Mouse (Mus musculus) erythroblast, embryonic 14.5 days (primary cell): ENCODE results near the gene Ehd1. TPM values are rescaled to one million over a fixed set of nuclear protein-coding genes. Genes with fewer than 3 reads are reported as not detected.

Source experiments
- H3K27me3 ChIP-seq: 2 replicates; pipeline ENCODE4 v1.6.1; 2012; ENCODE audit warnings: inconsistent platforms; ENCODE audit not compliant: control insufficient read depth
- H3K36me3 ChIP-seq: 2 replicates; pipeline ENCODE4 v1.6.1; 2012; ENCODE audit warnings: mild to moderate bottlenecking, inconsistent platforms; ENCODE audit not compliant: control insufficient read depth
- H3K4me1 ChIP-seq: 2 replicates; pipeline ENCODE4 v1.6.1; 2012; ENCODE audit warnings: inconsistent platforms; ENCODE audit not compliant: control insufficient read depth
- H3K4me3 ChIP-seq: replicated peaks from 2 replicates; pipeline ENCODE3; 2012; ENCODE audit warnings: moderate library complexity, mild to moderate bottlenecking, inconsistent platforms
- H3K9me3 ChIP-seq: 2 replicates; pipeline ENCODE4 v1.6.1; 2012; ENCODE audit warnings: low read length, inconsistent platforms, mixed read lengths; ENCODE audit not compliant: control insufficient read depth
- GATA1 ChIP-seq: IDR thresholded peaks from 2 replicates; pipeline ENCODE4 v1.6.1; 2012; ENCODE audit warnings: low read length, inconsistent platforms, mixed read lengths
- TAL1 ChIP-seq: IDR thresholded peaks from 3 replicates; pipeline ENCODE4 v1.6.1; 2012; ENCODE audit warnings: low read length, inconsistent platforms, mixed read lengths
- polyA plus RNA-seq: library from polyadenylated mRNA; stranded (reverse); fragments of >175 nt; gene quantifications from 2 replicates; pipeline ENCODE4 v1.2.3, GENCODE M21; 2012

The Ehd1 gene
- polyA plus RNA-seq, 1 experiment = 32.9 TPM

DNA sequence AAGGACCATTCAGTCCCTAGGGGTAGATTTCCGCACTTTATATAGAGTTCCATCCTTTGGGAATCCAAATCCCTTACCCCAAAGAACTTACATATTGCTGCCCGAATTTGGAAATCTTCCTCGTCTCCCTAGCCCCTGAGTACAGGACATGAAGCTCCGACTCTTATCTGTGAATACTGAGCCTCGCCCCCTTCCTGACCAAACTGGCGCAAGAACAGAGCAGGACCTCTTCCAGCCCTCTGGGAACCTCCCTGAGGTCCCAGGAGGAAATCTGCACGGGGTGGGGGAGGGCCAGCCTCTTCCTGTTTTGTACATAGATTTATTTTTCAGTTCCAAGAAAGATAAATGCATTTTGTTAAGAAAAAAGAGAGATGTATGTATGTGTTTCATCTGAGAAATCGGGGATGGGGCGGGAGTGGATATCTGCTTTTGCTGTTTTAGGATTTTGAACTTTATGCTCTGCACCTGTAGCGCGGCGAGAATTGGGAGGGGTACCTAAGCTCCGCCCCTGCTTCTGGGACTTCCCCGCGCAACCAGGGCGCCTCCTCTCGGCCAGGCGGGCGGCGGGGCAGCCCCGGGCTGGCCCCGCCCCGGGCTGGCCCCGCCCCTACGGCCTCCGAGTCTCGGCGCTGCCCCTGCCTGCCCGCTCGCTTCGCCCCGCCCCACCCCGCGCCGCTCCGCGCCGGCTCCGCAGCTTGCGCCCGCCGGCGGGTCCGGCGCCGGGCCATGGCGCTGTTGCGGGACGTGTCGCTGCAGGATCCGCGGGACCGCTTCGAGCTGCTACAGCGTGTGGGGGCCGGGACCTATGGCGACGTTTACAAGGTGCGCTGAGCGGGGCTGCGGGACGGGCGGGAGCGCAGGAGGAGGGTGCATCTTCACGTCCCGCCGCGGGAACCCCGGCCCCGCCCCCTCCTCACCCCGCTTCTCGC is 64.3 kb downstream of the Ehd1 start, which contains the start of gene Map4k2:
TSS of gene Map4k2 (plus strand) at position 612 of the 929 bp plus-strand sequence.
- peaks cover 4% of the 10 kb centered on the region; the same call in 1 of the 2 replicates for H3K27me3 ChIP-seq
- peak within 1 kb of the TSS; percentile 80 for H3K4me3 ChIP-seq
- peaks cover 62% of the 10 kb centered on the region for H3K36me3 ChIP-seq
- TF ChIP-seq TAL1 (no peak), GATA1 (no peak)
- H3K9me3 ChIP-seq = no peaks in the 10 kb centered on the region
- peaks cover 65% of the 10 kb centered on the region for H3K4me1 ChIP-seq

DNA sequence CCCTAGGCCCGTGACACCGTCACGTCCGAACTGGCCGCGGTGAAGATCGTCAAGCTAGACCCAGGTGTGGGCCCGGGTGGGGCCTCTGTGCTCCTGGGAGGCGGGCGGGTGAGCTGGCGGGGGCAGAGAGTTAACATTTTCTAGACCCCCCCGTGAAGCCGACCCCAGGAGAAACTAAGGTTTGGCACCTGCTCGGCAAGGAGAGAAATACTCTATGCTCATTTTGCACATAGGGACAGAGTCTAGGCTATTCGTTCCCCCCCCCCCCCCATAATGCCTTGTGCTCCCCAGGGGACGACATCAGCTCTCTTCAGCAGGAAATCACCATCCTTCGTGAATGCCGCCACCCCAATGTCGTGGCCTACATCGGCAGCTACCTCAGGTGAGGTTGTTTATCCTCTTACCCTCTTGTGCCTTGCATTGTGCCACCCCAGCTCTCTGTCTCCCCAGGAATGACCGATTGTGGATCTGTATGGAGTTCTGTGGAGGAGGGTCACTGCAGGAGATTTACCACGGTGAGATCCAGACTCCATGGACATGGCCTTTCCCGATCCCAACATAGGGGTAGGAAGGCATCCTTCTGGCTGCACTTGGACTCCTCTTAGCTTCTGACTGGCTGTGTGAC is 65.0 kb downstream of the Ehd1 start:
- H3K4me1 ChIP-seq = peaks cover 59% of the 10 kb centered on the region
- peaks cover 4% of the 10 kb centered on the region; the same call in 1 of the 2 replicates for H3K27me3 ChIP-seq
- H3K4me3 ChIP-seq = peak overlapping the region; percentile 80
- H3K9me3 ChIP-seq = no peaks in the 10 kb centered on the region
- no peak for TF ChIP-seq TAL1
- H3K36me3 ChIP-seq = peaks cover 68% of the 10 kb centered on the region

DNA sequence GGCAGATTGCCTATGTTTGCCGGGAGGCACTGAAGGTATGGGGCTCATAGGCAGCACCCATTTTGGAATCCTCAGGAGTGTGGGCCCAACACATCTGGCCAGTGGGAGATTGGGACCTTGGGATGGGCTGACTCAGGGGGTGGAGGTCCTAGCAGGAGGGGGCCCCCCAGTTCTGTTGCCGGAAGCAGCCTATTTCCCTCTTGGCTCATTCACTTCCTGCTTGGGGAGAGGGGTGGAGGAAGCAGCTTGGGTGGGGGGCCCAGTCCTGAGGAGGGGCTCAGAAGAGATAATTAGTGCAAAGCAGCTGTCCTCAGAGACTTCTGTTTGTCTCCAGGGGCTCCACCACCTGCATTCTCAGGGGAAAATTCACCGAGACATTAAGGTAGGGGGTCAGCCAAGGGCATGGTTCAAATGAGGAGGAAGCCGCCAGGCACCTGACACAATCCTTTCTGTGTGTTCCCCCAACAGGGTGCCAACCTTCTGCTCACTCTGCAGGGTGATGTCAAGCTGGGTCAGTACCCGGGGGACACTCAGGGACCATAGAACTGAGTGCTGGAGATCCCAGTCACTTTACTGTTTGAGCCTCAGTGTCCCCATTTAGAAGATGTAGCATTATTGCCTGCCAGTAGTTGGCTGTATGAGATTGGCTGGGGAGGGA is 65.9 kb downstream of the Ehd1 start:
- Histone ChIP-seq H3K36me3 (peaks cover 68% of the 10 kb centered on the region), H3K9me3 (no peaks in the 10 kb centered on the region), H3K4me3 (peak overlapping the region; percentile 2), H3K4me1 (peaks cover 51% of the 10 kb centered on the region), H3K27me3 (peaks cover 4% of the 10 kb centered on the region; the same call in 1 of the 2 replicates)
- TF ChIP-seq TAL1 (no peak), GATA1 (no peak)

DNA sequence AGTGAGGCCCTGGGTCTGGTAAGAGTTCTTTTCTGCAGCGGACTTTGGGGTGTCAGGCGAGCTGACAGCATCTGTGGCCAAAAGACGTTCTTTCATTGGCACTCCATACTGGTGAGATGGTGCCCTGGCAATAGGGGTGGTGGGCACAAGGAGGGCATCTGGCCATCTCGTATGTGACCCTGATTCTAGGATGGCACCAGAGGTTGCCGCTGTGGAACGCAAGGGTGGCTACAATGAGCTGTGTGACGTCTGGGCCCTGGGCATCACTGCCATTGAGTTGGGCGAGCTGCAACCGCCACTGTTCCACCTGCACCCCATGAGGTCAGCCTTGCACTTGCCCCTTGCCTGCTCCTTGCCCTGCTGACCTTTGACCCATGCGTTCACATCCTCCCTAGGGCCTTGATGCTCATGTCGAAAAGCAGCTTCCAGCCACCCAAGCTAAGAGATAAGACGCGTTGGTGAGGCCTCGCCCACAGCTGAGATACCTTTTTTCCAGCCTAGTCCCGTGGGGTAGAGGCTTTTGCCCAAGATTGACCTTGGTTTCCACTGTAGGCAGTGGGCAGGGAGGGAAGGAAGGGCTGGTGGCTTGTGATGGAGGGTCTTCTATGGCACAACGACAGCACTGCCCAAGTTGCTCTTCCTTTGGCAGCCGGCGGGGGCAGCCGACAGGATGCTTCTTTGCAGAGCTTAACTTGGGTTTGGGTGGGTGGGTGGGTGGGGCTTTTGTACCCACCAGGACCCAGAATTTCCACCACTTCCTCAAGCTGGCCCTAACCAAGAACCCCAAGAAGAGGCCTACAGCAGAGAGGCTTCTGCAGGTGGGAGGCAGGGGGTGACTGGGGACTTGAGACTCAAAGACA is 66.8 kb downstream of the Ehd1 start:
- peaks cover 50% of the 10 kb centered on the region for H3K4me1 ChIP-seq
- H3K36me3 ChIP-seq = peaks cover 64% of the 10 kb centered on the region
- H3K27me3 ChIP-seq = peaks cover 4% of the 10 kb centered on the region; the same call in 1 of the 2 replicates
- H3K4me3 ChIP-seq = no peak overlapping the region
- H3K9me3 ChIP-seq = no peaks in the 10 kb centered on the region
- no peak for TF ChIP-seq GATA1
- no peak for TF ChIP-seq TAL1

DNA sequence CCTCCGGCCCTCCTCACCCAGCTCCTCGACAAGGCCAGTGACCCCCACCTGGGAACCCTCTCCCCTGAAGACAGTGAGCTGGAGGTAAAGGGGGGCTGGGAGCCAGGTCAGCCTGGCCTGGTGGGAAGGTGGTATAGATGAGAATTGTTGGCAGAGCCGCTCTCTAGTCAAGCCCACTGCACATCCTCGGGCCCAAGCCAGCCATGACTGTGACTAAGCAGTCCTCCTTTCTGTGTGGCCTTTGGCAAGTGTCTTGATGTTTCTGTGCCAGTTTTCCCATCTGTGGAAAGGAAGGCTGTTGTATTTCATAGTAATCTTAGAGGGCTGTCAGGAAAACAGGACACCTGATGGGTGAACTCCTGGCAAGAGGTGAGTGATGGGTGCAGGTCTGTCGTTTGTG is 67.5 kb downstream of the Ehd1 start:
- TF ChIP-seq TAL1 = no peak
- no peak for TF ChIP-seq GATA1
- Histone ChIP-seq H3K9me3 (no peaks in the 10 kb centered on the region), H3K36me3 (peaks cover 57% of the 10 kb centered on the region), H3K4me3 (no peak overlapping the region), H3K27me3 (peaks cover 4% of the 10 kb centered on the region; the same call in 1 of the 2 replicates), H3K4me1 (peaks cover 56% of the 10 kb centered on the region)

DNA sequence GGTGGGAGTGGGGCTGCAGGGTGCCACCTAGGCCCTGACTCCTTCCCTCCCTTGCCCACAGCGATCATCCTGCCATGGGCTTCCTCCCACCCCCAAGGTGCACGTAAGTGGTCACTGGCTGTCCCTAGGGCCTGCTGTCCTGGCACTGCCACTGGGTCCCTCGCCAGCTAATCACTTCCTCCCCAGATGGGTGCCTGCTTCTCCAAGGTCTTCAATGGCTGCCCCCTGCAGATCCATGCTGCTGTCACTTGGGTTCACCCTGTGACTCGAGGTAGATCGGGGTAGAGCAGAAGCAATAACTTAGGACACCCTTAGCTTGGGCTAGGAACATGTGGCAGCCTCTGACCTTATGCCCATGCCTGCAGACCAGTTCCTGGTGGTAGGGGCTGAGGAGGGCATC is 69.5 kb downstream of the Ehd1 start:
- no peaks in the 10 kb centered on the region for H3K9me3 ChIP-seq
- TF ChIP-seq GATA1 (no peak), TAL1 (no peak)
- H3K36me3 ChIP-seq = peaks cover 46% of the 10 kb centered on the region
- H3K4me1 ChIP-seq = peaks cover 43% of the 10 kb centered on the region
- no peak overlapping the region for H3K4me3 ChIP-seq
- peaks cover 4% of the 10 kb centered on the region; the same call in 1 of the 2 replicates for H3K27me3 ChIP-seq

DNA sequence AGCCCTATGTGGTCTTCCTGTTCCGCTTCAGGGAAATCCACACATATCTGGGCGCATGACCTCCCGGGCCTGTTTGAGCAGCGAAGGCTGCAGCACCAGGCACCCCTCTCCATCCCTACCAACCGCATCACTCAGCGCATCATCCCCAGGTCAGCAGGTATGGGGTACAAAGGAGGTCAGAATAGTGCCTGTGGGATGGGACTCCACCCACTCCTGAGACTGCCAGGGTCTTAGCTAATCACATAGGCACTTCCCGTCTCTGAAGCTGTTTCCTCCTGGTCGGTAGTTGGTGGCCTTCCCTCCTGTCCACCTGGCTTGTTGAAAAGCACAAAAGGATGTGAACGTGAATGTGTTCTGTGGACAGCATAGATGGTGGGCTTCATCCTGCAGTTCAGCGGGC is 70.1 kb downstream of the Ehd1 start:
- no peak for TF ChIP-seq GATA1
- TF ChIP-seq TAL1 = no peak
- Histone ChIP-seq H3K9me3 (no peaks in the 10 kb centered on the region), H3K27me3 (peaks cover 3% of the 10 kb centered on the region; the same call in 1 of the 2 replicates), H3K36me3 (peaks cover 47% of the 10 kb centered on the region), H3K4me1 (peaks cover 37% of the 10 kb centered on the region), H3K4me3 (no peak overlapping the region)

DNA sequence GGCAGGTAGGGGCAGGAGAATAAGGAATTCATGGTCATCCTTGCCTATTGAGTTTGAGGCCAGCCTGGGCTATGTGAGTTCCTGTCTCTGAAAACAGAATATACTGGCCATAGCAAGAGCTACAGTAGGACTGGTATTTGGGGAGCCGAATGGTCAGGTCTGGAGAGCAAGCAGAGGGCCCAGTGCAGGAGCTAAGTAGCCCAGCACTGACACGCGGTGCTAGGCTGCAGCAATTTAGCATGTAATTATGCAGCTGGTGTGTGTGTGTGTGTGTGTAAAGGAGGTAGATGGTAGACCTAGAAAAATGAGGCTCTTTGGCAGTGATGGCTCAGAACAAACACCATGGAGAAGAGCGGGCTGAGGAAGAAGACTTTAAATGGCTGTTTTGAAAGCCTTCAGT is 71.1 kb downstream of the Ehd1 start:
- no peak for TF ChIP-seq GATA1
- no peak for TF ChIP-seq TAL1
- Histone ChIP-seq H3K4me3 (no peak overlapping the region), H3K9me3 (no peaks in the 10 kb centered on the region), H3K36me3 (peaks cover 47% of the 10 kb centered on the region), H3K4me1 (peaks cover 28% of the 10 kb centered on the region), H3K27me3 (no peaks in the 10 kb centered on the region)
